Mouse (Mus musculus) midbrain, postnatal 0 days (tissue): ENCODE results near the gene S100a5. TPM values are rescaled to one million over a fixed set of nuclear protein-coding genes. Genes with fewer than 3 reads are reported as not detected.

Experiments used
- ATAC-seq: fragments of 200-750 bp; cut with Nextera tagmentation; 2 replicates; pipeline ENCODE4 v1.8.0; 2017; ENCODE audit warnings: moderate number of reproducible peaks, mild to moderate bottlenecking, moderate TSS enrichment, moderate library complexity; ENCODE audit not compliant: low FRiP score
- DNase-seq: peaks from one replicate; pipeline ENCODE4 v3.0.0-alpha.2; 2015; ENCODE audit warnings: low spot score
- H3K27ac ChIP-seq: fragments of 300-500 bp; sonication (generic); 2 replicates; pipeline ENCODE4 v1.5.1; 2014; ENCODE audit warnings: low read depth, mild to moderate bottlenecking, low read length, mixed read lengths
- H3K27me3 ChIP-seq: fragments of 300-500 bp; sonication (generic); 2 replicates; pipeline ENCODE4 v1.6.1; 2014; ENCODE audit warnings: low read length, control low read depth, mixed read lengths; ENCODE audit not compliant: insufficient read depth
- H3K36me3 ChIP-seq: fragments of 300-500 bp; sonication (generic); 2 replicates; pipeline ENCODE4 v1.6.1; 2014; ENCODE audit warnings: low read length, control low read depth, mixed read lengths; ENCODE audit not compliant: insufficient read depth
- H3K4me1 ChIP-seq: fragments of 300-500 bp; sonication (generic); 2 replicates; pipeline ENCODE4 v1.6.1; 2014; ENCODE audit warnings: mild to moderate bottlenecking, control low read depth, antibody characterized with exemption, low read length, mixed read lengths; ENCODE audit not compliant: insufficient read depth
- H3K4me2 ChIP-seq: fragments of 300-500 bp; sonication (generic); 2 replicates; pipeline ENCODE4 v1.6.1; 2014; ENCODE audit warnings: low read depth, mild to moderate bottlenecking, low read length, mixed read lengths; ENCODE audit not compliant: poor library complexity, severe bottlenecking
- H3K4me3 ChIP-seq: fragments of 300-500 bp; sonication (generic); 2 replicates; pipeline ENCODE4 v1.5.1; 2014; ENCODE audit warnings: low read depth, mild to moderate bottlenecking, low read length, moderate library complexity
- H3K9ac ChIP-seq: fragments of 300-500 bp; sonication (generic); replicated peaks from 2 replicates; pipeline ENCODE4 v1.6.1; 2014; ENCODE audit warnings: mild to moderate bottlenecking, low read length, moderate library complexity, mixed read lengths; ENCODE audit not compliant: poor library complexity, severe bottlenecking
- H3K9me3 ChIP-seq: fragments of 300-500 bp; sonication (generic); 2 replicates; pipeline ENCODE4 v1.6.1; 2016; ENCODE audit warnings: low read length, control low read depth
- CTCF ChIP-seq: IDR thresholded peaks from 2 replicates; pipeline ENCODE4 v1.5.1; 2016; ENCODE audit warnings: antibody characterized with exemption, mild to moderate bottlenecking
- WGBS: fragments of 180-500 bp; shearing (Covaris S2); extraction: QIAGEN DNeasy Blood & Tissue Kit; methylation state at CpG from one replicate; pipeline ENCODE4 v1.1.7; 2014; 5-methylcytosine and 5-hydroxymethylcytosine counted together
- polyA plus RNA-seq: library from polyadenylated mRNA; unstranded; fragments of >200 nt; fragmentation: Nextera tagmentation; extraction: Ambion mirVana; gene quantifications from 2 replicates; pipeline ENCODE4 v1.2.1, GENCODE M21; 2015
- total RNA-seq: library from RNA; depleted of rRNA; stranded (reverse); fragments of >200 nt; gene quantifications from 2 replicates; pipeline ENCODE4 v1.2.3, GENCODE M21; 2014

S100a5 gene
- total and polyA plus RNA-seq, 2 experiments from 2014 or later = 0.43 TPM; not detected in 1

DNA sequence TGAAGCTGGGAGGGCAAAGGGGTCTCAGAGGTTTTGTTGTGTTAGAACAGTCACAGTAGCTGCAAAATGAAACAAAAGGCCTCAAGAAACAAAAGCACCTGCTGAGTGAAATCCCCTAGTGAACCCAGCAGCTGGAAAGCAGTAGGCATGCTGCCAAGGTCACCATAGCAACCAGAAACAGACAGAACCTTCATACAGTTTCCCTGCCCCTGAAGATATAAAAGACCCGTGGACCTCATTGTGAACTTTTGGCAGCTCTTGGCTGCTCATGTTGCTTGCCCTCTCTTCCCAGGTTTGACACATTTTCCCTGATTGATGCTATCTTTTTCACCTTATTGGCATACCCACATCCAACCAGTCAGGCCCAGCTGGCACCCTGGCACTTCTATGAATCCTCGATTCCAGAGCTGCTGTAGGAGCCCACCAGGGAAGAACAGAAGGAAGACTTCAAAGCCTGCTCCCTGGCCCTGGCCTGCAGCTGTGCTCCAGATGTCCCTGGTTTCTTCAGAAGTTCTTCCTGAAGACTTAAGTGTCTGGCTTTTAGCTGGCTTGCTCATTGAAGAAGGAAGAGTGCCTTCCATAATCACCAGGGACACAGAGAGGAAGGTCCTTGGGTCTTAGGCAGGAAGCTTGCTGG lies 15.2 kb downstream of the S100a5 start:
- no peak for TF ChIP-seq CTCF
- Histone ChIP-seq H3K4me1 (0 out of 2 replicates have a peak, but pooled peaks cover 12% of the 10 kb centered on the region), H3K36me3 (no peaks in the 10 kb centered on the region), H3K4me3 (no peak overlapping the region), H3K27ac (peak overlapping the region; percentile 4; the same call in 1 of the 2 replicates), H3K9ac (no peak overlapping the region), H3K27me3 (no peaks in the 10 kb centered on the region), H3K4me2 (no peak overlapping the region), H3K9me3 (no peaks in the 10 kb centered on the region)
- WGBS = 0% methylated on average over 2 of the region's 2 CpGs
- peak; percentile 74 for DNase-seq
- ATAC-seq = peak; percentile 62; the same call in 1 of the 2 replicates

DNA sequence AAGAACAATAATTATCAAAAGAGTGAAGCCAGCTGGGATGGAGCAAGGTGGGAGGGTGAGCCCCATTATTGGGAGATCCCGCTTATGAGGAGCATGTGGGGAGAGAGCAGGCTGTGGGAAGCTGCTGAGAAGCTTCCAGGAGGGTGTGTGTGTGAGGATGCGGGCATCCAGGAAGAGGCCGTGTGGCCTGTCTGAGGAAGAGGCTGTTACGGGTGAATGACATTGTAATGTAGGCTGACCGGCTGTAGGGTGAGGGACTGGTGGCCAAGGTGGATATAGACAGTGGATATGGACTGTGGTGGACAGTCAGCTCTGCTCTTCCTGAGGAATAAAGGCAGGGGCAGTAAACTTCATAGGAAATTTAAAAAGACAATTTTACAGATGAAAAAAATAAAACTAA lies 17.2 kb downstream of the S100a5 start:
- no peak overlapping the region for H3K4me3 ChIP-seq
- no peaks in the 10 kb centered on the region for H3K27me3 ChIP-seq
- 82% methylated on average over 5 of the region's 5 CpGs for WGBS
- no peaks in the 10 kb centered on the region for H3K36me3 ChIP-seq
- ATAC-seq (no peak), DNase-seq (no peak)
- no peaks in the 10 kb centered on the region for H3K9me3 ChIP-seq
- no peak overlapping the region for H3K4me2 ChIP-seq
- no peak for TF ChIP-seq CTCF
- H3K4me1 ChIP-seq = 0 out of 2 replicates have a peak, but pooled peaks cover 12% of the 10 kb centered on the region
- no peak overlapping the region for H3K9ac ChIP-seq
- H3K27ac ChIP-seq = no peak overlapping the region

DNA sequence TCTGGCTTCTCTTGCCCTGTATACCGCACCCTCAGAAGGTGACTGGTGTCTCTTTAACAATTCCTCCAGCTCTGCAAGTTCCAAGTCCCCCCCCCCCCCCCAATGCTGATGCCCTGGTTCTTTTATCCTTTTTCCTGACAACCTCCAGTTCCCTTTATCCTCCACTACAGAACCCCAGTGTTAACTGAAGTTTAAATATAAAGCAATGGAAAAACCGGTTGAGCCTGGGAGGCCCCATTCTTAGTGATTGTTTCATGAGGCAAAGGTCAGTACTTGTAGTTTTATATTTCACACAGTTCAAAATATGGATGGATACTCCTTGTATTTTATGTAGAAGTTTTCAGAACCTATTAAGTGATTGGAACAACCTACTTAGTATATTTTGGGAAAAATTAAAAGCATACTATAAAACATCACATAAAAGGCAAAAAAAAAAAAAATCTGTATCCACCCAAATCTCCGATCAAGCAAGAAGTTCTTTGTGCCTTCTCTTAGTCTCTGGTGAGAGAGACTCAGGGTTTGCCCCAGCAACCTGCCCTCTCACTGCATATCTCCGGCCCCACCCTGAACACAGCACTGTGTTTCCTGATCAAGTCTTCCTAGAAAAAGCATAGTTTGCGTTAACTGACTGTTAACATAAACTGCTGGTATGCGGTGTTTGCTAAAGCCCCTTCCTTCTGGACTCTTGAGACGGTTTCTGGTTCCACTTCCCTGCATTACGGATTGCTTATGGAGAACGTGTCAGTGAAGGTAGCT lies 18.1 kb downstream of the S100a5 start:
- no peaks in the 10 kb centered on the region for H3K9me3 ChIP-seq
- H3K27me3 ChIP-seq = no peaks in the 10 kb centered on the region
- 71% methylated on average over 9 of the region's 9 CpGs for WGBS
- no peak overlapping the region for H3K9ac ChIP-seq
- H3K4me3 ChIP-seq = no peak overlapping the region
- no peak for DNase-seq
- H3K4me1 ChIP-seq = 0 out of 2 replicates have a peak, but pooled peaks cover 12% of the 10 kb centered on the region
- no peaks in the 10 kb centered on the region for H3K36me3 ChIP-seq
- TF ChIP-seq CTCF = no peak
- H3K27ac ChIP-seq = no peak overlapping the region
- ATAC-seq = no peak
- no peak overlapping the region for H3K4me2 ChIP-seq

DNA sequence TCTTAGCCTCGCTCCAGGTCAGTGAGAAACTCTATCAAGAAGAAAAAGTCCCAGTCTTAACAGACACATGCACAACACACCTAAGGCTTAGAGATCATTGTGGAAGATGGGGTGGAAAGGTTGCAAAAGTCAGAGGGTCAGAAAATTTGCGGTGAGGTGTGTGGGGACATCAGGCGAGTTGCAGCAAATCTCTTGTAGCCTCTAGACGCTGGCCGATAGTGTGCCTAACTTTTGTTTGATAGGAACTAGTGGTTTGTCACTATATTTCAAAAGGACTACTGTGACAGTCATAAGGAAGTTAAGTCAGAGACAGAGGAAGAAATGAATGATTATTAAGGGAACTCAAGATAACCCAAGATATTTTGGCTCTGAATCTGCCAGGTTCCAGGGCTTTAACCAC lies 19.0 kb downstream of the S100a5 start:
- DNase-seq = no peak
- Histone ChIP-seq H3K27ac (no peak overlapping the region), H3K27me3 (no peaks in the 10 kb centered on the region), H3K9ac (no peak overlapping the region), H3K9me3 (no peaks in the 10 kb centered on the region), H3K4me2 (no peak overlapping the region), H3K4me1 (0 out of 2 replicates have a peak, but pooled peaks cover 12% of the 10 kb centered on the region), H3K4me3 (no peak overlapping the region), H3K36me3 (no peaks in the 10 kb centered on the region)
- WGBS = 95% methylated on average over 5 of the region's 5 CpGs
- no peak for ATAC-seq
- no peak for TF ChIP-seq CTCF

DNA sequence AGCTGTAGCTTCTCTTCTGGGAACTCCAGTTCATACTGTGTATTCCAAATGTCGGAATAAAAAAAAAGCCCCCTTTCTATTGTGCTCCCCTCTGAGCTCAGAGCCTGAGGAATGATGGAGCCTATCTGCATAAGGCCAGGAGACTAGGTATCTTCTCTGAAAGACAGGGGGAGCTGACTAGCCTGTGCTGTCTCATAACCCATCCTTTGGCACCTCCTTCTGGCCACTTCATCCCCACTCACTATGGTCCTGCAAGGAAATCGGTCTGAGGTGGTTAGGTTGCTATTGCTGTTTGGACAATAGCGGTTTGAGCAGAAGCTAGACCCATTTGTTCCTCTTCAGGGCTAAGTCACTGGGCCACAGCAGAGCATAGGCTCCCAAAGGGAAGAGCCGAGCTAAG lies 19.5 kb downstream of the S100a5 start:
- no peak overlapping the region for H3K9ac ChIP-seq
- no peaks in the 10 kb centered on the region for H3K36me3 ChIP-seq
- no peak for ATAC-seq
- no peaks in the 10 kb centered on the region for H3K9me3 ChIP-seq
- peak; percentile 39 for DNase-seq
- WGBS = 62% methylated on average over 4 of the region's 4 CpGs
- TF ChIP-seq CTCF = peak; percentile 79
- H3K4me2 ChIP-seq = no peak overlapping the region
- no peak overlapping the region for H3K27ac ChIP-seq
- H3K4me1 ChIP-seq = 0 out of 2 replicates have a peak, but pooled peaks cover 12% of the 10 kb centered on the region
- H3K27me3 ChIP-seq = no peaks in the 10 kb centered on the region
- H3K4me3 ChIP-seq = no peak overlapping the region

DNA sequence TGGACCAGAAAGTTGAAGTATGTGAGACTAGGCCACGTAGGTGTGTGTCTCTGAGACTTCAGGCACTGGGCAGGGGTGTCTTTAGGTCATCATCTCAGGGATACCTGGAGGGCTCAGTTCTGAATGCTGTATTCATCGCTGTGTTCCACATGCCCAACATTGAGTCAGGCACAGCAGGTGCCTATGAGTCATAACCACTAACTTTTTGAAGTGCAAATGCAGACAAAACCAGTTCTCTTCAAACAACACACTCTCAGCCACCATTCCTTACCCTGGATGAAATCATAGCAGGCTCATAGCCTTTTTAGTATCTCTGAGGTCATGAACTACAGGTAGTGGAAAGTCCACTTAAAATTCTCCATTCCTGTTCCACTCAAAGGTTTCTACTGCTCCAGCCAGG lies 21.0 kb downstream of the S100a5 start:
- 77% methylated on average over 2 of the region's 2 CpGs for WGBS

More for the DNA sequence above, 21.0 kb downstream of the S100a5 start:
- Histone ChIP-seq H3K9me3 (no peaks in the 10 kb centered on the region), H3K27ac (no peak overlapping the region), H3K4me1 (0 out of 2 replicates have a peak, but pooled peaks cover 2% of the 10 kb centered on the region), H3K27me3 (no peaks in the 10 kb centered on the region), H3K4me2 (no peak overlapping the region), H3K9ac (no peak overlapping the region), H3K4me3 (no peak overlapping the region), H3K36me3 (no peaks in the 10 kb centered on the region)
- TF ChIP-seq CTCF = no peak
- no peak for ATAC-seq
- DNase-seq = no peak
